Mouse (Mus musculus): ENCODE measurements around the gene Tnr. TPM values are rescaled to one million over a fixed set of nuclear protein-coding genes. Genes with fewer than 3 reads are reported as not detected.

Gene Tnr
- polyA plus RNA-seq, 1 experiment from 2014 or later, result 0.47 TPM

DNA sequence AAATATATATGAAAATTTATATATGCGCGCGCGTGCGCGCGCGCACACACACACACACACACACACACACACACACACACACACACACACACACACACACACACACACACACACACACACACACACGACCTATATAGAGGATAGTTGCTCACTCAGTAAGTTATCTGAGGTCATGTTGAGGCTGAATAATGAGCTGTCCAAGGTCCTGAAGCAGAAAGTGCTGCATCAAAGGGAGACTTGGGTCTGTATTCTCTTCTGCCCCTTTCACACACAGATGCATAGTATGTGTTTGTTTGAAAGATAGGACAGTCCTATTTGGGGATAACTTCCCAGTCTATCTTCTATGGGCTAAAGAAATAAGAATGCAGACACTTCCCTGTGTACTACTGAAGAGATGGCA lies 178.5 kb downstream of the Tnr start:
- Histone ChIP-seq H3K9ac (ENCODE audit: low read depth, low read length) (no peak overlapping the region), H3K27ac (ENCODE audit: low read depth, low read length) (no peak overlapping the region), H3K4me3 (ENCODE audit: low read depth, low read length) (no peak overlapping the region), H3K27me3 (replicated peaks; ENCODE audit: control insufficient read depth, insufficient read depth, low read length) (no peaks in the 10 kb centered on the region), H3K4me2 (replicated peaks; ENCODE audit: low read depth) (no peak overlapping the region), H3K36me3 (ENCODE audit: control insufficient read depth, insufficient read depth) (no peaks in the 10 kb centered on the region), H3K4me1 (replicated peaks; ENCODE audit: control insufficient read depth, insufficient read depth, low read length) (no peaks in the 10 kb centered on the region), H3K9me3 (ENCODE audit: control insufficient read depth) (no peaks in the 10 kb centered on the region)
- TF ChIP-seq CTCF (IDR thresholded peaks at IDR 0.05; ENCODE audit: low read depth), result no peak
- WGBS, result 82% methylated on average over 9 of the region's 9 CpGs
- no peak for ATAC-seq

DNA sequence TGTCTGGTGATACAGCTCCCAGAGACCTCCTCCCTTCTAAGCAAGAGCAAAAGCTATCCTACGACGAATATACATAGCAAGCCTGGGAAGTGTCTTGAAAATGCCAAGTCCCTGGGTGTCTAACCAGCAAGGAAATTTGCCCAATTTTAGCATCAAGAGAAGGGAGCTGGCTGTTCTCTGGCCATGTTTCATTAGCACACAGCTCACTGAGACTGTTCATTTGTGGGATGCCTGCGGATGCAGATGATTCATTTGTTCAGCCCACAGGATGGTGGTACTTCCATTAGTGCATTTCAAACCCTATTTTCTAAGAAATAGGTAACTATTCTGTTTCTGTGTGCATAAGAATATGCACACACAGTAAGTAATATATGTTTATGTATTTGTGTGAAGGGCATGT lies 181.4 kb downstream of the Tnr start:
- H3K27me3 ChIP-seq (replicated peaks; ENCODE audit: control insufficient read depth, insufficient read depth, low read length), result no peaks in the 10 kb centered on the region
- H3K4me1 ChIP-seq (replicated peaks; ENCODE audit: control insufficient read depth, insufficient read depth, low read length), result no peaks in the 10 kb centered on the region
- H3K9ac ChIP-seq (ENCODE audit: low read depth, low read length), result no peak overlapping the region
- H3K4me2 ChIP-seq (replicated peaks; ENCODE audit: low read depth), result no peak overlapping the region
- H3K4me3 ChIP-seq (ENCODE audit: low read depth, low read length), result no peak overlapping the region
- H3K36me3 ChIP-seq (ENCODE audit: control insufficient read depth, insufficient read depth), result no peaks in the 10 kb centered on the region
- no peak for TF ChIP-seq CTCF (IDR thresholded peaks at IDR 0.05; ENCODE audit: low read depth)
- 83% methylated on average over 3 of the region's 3 CpGs for WGBS
- H3K9me3 ChIP-seq (ENCODE audit: control insufficient read depth), result no peaks in the 10 kb centered on the region
- no peak overlapping the region for H3K27ac ChIP-seq (ENCODE audit: low read depth, low read length)
- ATAC-seq, result no peak

GRCm38 (mm10) chr1:159716301-159716700 lies 192.7 kb downstream of the Tnr start:
- no peaks in the 10 kb centered on the region for H3K36me3 ChIP-seq (ENCODE audit: control insufficient read depth, insufficient read depth)
- no peaks in the 10 kb centered on the region for H3K9me3 ChIP-seq (ENCODE audit: control insufficient read depth)
- TF ChIP-seq CTCF (IDR thresholded peaks at IDR 0.05; ENCODE audit: low read depth), result no peak
- H3K4me3 ChIP-seq (ENCODE audit: low read depth, low read length), result no peak overlapping the region
- no peak overlapping the region for H3K27ac ChIP-seq (ENCODE audit: low read depth, low read length)
- no peak overlapping the region for H3K4me2 ChIP-seq (replicated peaks; ENCODE audit: low read depth)
- ATAC-seq, result no peak
- no peaks in the 10 kb centered on the region for H3K4me1 ChIP-seq (replicated peaks; ENCODE audit: control insufficient read depth, insufficient read depth, low read length)
- no peaks in the 10 kb centered on the region for H3K27me3 ChIP-seq (replicated peaks; ENCODE audit: control insufficient read depth, insufficient read depth, low read length)
- no peak overlapping the region for H3K9ac ChIP-seq (ENCODE audit: low read depth, low read length)
- 89% methylated on average over 1 of the region's 1 CpGs for WGBS

DNA sequence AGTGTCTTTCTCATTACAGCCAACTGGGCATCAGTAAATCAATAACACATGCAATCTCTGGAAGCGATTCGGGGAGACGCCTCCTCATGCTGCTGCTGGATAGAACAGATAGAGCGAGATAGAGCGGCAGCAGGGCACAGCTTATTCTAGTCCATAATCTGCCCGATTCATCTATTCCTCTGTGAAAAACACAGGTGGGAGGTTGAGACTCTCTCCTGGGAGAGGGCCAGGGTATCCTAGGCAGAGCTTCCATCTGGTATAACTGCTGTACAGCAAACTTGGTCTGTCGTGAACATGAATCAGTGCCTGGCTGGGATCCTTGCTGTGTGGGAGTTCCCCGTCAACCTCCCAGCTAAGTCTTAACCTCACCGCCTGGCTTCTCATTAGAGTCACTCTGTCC lies 193.4 kb downstream of the Tnr start:
- Histone ChIP-seq H3K9me3 (ENCODE audit: control insufficient read depth) (no peaks in the 10 kb centered on the region), H3K27ac (ENCODE audit: low read depth, low read length) (no peak overlapping the region), H3K4me2 (replicated peaks; ENCODE audit: low read depth) (no peak overlapping the region), H3K4me3 (ENCODE audit: low read depth, low read length) (no peak overlapping the region), H3K36me3 (ENCODE audit: control insufficient read depth, insufficient read depth) (no peaks in the 10 kb centered on the region), H3K9ac (ENCODE audit: low read depth, low read length) (no peak overlapping the region), H3K4me1 (replicated peaks; ENCODE audit: control insufficient read depth, insufficient read depth, low read length) (no peaks in the 10 kb centered on the region), H3K27me3 (replicated peaks; ENCODE audit: control insufficient read depth, insufficient read depth, low read length) (no peaks in the 10 kb centered on the region)
- no peak for ATAC-seq
- TF ChIP-seq CTCF (IDR thresholded peaks at IDR 0.05; ENCODE audit: low read depth), result no peak
- WGBS, result 82% methylated on average over 9 of the region's 9 CpGs

DNA sequence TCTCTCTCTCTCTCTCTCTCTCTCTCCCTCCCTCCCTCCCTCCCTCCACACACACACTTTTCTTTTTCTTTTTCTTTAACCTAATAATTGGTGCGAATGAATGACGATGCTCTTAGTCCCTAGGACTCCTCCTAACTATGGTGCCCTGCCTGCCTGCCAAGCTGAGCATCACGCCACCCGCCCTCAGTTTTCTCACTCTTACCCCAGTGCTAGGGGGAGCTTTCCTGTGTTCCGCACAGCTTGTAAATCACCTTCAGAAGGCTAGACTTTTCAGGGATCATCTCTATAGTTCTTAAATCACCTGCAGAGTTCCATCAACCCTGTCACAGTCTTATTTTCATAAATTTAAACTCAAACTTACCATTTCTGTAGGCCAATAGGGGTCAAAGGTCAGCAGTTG lies 200.2 kb downstream of the Tnr start:
- H3K4me1 ChIP-seq (replicated peaks; ENCODE audit: control insufficient read depth, insufficient read depth, low read length), result no peaks in the 10 kb centered on the region
- no peaks in the 10 kb centered on the region for H3K36me3 ChIP-seq (ENCODE audit: control insufficient read depth, insufficient read depth)
- no peak overlapping the region for H3K27ac ChIP-seq (ENCODE audit: low read depth, low read length)
- no peak overlapping the region for H3K9ac ChIP-seq (ENCODE audit: low read depth, low read length)
- H3K27me3 ChIP-seq (replicated peaks; ENCODE audit: control insufficient read depth, insufficient read depth, low read length), result no peaks in the 10 kb centered on the region
- H3K9me3 ChIP-seq (ENCODE audit: control insufficient read depth), result no peaks in the 10 kb centered on the region
- no peak for TF ChIP-seq CTCF (IDR thresholded peaks at IDR 0.05; ENCODE audit: low read depth)
- H3K4me2 ChIP-seq (replicated peaks; ENCODE audit: low read depth), result no peak overlapping the region
- 84% methylated on average over 5 of the region's 5 CpGs for WGBS
- ATAC-seq, result no peak
- H3K4me3 ChIP-seq (ENCODE audit: low read depth, low read length), result no peak overlapping the region

GRCm38 (mm10) chr1:159729270-159729669 lies 205.7 kb downstream of the Tnr start:
- no peak for ATAC-seq
- Histone ChIP-seq H3K9ac (ENCODE audit: low read depth, low read length) (no peak overlapping the region), H3K4me3 (ENCODE audit: low read depth, low read length) (no peak overlapping the region), H3K4me2 (replicated peaks; ENCODE audit: low read depth) (no peak overlapping the region), H3K27me3 (replicated peaks; ENCODE audit: control insufficient read depth, insufficient read depth, low read length) (no peaks in the 10 kb centered on the region), H3K4me1 (replicated peaks; ENCODE audit: control insufficient read depth, insufficient read depth, low read length) (no peaks in the 10 kb centered on the region), H3K36me3 (ENCODE audit: control insufficient read depth, insufficient read depth) (no peaks in the 10 kb centered on the region), H3K9me3 (ENCODE audit: control insufficient read depth) (no peaks in the 10 kb centered on the region), H3K27ac (ENCODE audit: low read depth, low read length) (no peak overlapping the region)
- no peak for TF ChIP-seq CTCF (IDR thresholded peaks at IDR 0.05; ENCODE audit: low read depth)
- 57% methylated on average over 6 of the region's 6 CpGs for WGBS

DNA sequence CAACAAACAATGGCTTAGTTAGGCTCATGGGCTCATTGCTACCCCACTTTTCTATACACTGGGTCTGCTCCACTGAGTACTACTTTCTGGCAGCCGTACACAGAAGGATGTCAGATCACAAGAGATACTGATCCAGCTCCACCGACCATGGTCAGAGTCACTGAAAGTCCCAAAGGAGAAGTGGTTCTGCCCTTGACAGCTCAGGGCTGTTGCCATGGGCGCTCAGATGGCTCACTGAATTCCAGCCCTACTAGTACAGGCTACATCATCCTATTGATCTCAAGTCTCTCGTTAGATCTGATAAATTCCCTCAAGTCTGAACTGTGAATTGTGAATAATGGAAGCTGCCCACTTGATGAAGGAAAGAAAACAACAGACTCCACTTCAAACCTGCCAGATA lies 207.3 kb downstream of the Tnr start:
- no peak overlapping the region for H3K9ac ChIP-seq (ENCODE audit: low read depth, low read length)
- no peak for TF ChIP-seq CTCF (IDR thresholded peaks at IDR 0.05; ENCODE audit: low read depth)
- WGBS, result 59% methylated on average over 4 of the region's 4 CpGs
- H3K9me3 ChIP-seq (ENCODE audit: control insufficient read depth), result no peaks in the 10 kb centered on the region
- no peaks in the 10 kb centered on the region for H3K27me3 ChIP-seq (replicated peaks; ENCODE audit: control insufficient read depth, insufficient read depth, low read length)
- H3K27ac ChIP-seq (ENCODE audit: low read depth, low read length), result no peak overlapping the region
- no peaks in the 10 kb centered on the region for H3K36me3 ChIP-seq (ENCODE audit: control insufficient read depth, insufficient read depth)
- no peak overlapping the region for H3K4me2 ChIP-seq (replicated peaks; ENCODE audit: low read depth)
- H3K4me3 ChIP-seq (ENCODE audit: low read depth, low read length), result no peak overlapping the region
- H3K4me1 ChIP-seq (replicated peaks; ENCODE audit: control insufficient read depth, insufficient read depth, low read length), result no peaks in the 10 kb centered on the region
- ATAC-seq, result no peak

Measured in intestine, postnatal 0 days (tissue).